Mouse (Mus musculus): ENCODE data around the gene Ptgs1. TPM values are rescaled to one million over a fixed set of nuclear protein-coding genes. Genes with fewer than 3 reads are reported as not detected.

The Ptgs1 gene
- polyA plus RNA-seq, 1 experiment = 24.7 TPM

GRCm38 (mm10) chr2:36214425-36214824, 15.8 kb upstream of the Ptgs1 start:
- Histone ChIP-seq H3K36me3 (ENCODE audit: control insufficient read depth, insufficient read depth, low read length) (no peaks in the 10 kb centered on the region), H3K27ac (ENCODE audit: insufficient read depth, low read depth, low read length) (no peak overlapping the region), H3K4me1 (ENCODE audit: control insufficient read depth, insufficient read depth, insufficient read length, low read length) (peaks cover 12% of the 10 kb centered on the region), H3K4me3 (ENCODE audit: low read depth, low read length) (no peak overlapping the region), H3K27me3 (ENCODE audit: control insufficient read depth, insufficient read depth, low read length) (peaks cover 13% of the 10 kb centered on the region)
- TF ChIP-seq CTCF (IDR thresholded peaks at IDR 0.05; ENCODE audit: extremely low read depth, insufficient read length, insufficient replicate concordance, low read depth, low read length) = peak; percentile 47; the same call in 1 of the 2 replicates
- TF ChIP-seq POLR2A (IDR thresholded peaks at IDR 0.05; ENCODE audit: low read depth, low read length) = no peak
- 67% methylated on average over 5 of the region's 5 CpGs for WGBS

GRCm38 (mm10) chr2:36215203-36215739, 15.0 kb upstream of the Ptgs1 start:
- Histone ChIP-seq H3K4me1 (ENCODE audit: control insufficient read depth, insufficient read depth, insufficient read length, low read length) (peaks cover 12% of the 10 kb centered on the region), H3K4me3 (ENCODE audit: low read depth, low read length) (no peak overlapping the region), H3K36me3 (ENCODE audit: control insufficient read depth, insufficient read depth, low read length) (no peaks in the 10 kb centered on the region), H3K27ac (ENCODE audit: insufficient read depth, low read depth, low read length) (no peak overlapping the region), H3K27me3 (ENCODE audit: control insufficient read depth, insufficient read depth, low read length) (peaks cover 11% of the 10 kb centered on the region)
- WGBS = 91% methylated on average over 5 of the region's 5 CpGs
- TF ChIP-seq POLR2A (IDR thresholded peaks at IDR 0.05; ENCODE audit: low read depth, low read length) (no peak), CTCF (IDR thresholded peaks at IDR 0.05; ENCODE audit: extremely low read depth, insufficient read length, insufficient replicate concordance, low read depth, low read length) (no peak)

GRCm38 (mm10) chr2:36216546-36216945, 13.7 kb upstream of the Ptgs1 start:
- TF ChIP-seq CTCF (IDR thresholded peaks at IDR 0.05; ENCODE audit: extremely low read depth, insufficient read length, insufficient replicate concordance, low read depth, low read length) (no peak), POLR2A (IDR thresholded peaks at IDR 0.05; ENCODE audit: low read depth, low read length) (no peak)
- Histone ChIP-seq H3K27ac (ENCODE audit: insufficient read depth, low read depth, low read length) (no peak overlapping the region), H3K4me1 (ENCODE audit: control insufficient read depth, insufficient read depth, insufficient read length, low read length) (peaks cover 12% of the 10 kb centered on the region), H3K27me3 (ENCODE audit: control insufficient read depth, insufficient read depth, low read length) (no peaks in the 10 kb centered on the region), H3K4me3 (ENCODE audit: low read depth, low read length) (no peak overlapping the region), H3K36me3 (ENCODE audit: control insufficient read depth, insufficient read depth, low read length) (no peaks in the 10 kb centered on the region)

- no peaks in the 10 kb centered on the region for H3K36me3 ChIP-seq (ENCODE audit: control insufficient read depth, insufficient read depth, low read length)
- no peak overlapping the region for H3K27ac ChIP-seq (ENCODE audit: insufficient read depth, low read depth, low read length)
- WGBS = 27% methylated on average over 4 of the region's 4 CpGs
- no peaks in the 10 kb centered on the region for H3K27me3 ChIP-seq (ENCODE audit: control insufficient read depth, insufficient read depth, low read length)
- H3K4me1 ChIP-seq (ENCODE audit: control insufficient read depth, insufficient read depth, insufficient read length, low read length) = peaks cover 12% of the 10 kb centered on the region
- TF ChIP-seq POLR2A (IDR thresholded peaks at IDR 0.05; ENCODE audit: low read depth, low read length) = no peak
- TF ChIP-seq CTCF (IDR thresholded peaks at IDR 0.05; ENCODE audit: extremely low read depth, insufficient read length, insufficient replicate concordance, low read depth, low read length) = no peak
- H3K4me3 ChIP-seq (ENCODE audit: low read depth, low read length) = no peak overlapping the region
These were observed 13.2 kb upstream of the Ptgs1 start for GRCm38 (mm10) chr2:36216953-36217573.

- H3K27ac ChIP-seq (ENCODE audit: insufficient read depth, low read depth, low read length) = no peak overlapping the region
- H3K4me1 ChIP-seq (ENCODE audit: control insufficient read depth, insufficient read depth, insufficient read length, low read length) = peaks cover 12% of the 10 kb centered on the region
- no peaks in the 10 kb centered on the region for H3K36me3 ChIP-seq (ENCODE audit: control insufficient read depth, insufficient read depth, low read length)
- no peaks in the 10 kb centered on the region for H3K27me3 ChIP-seq (ENCODE audit: control insufficient read depth, insufficient read depth, low read length)
- TF ChIP-seq POLR2A (IDR thresholded peaks at IDR 0.05; ENCODE audit: low read depth, low read length) (no peak), CTCF (IDR thresholded peaks at IDR 0.05; ENCODE audit: extremely low read depth, insufficient read length, insufficient replicate concordance, low read depth, low read length) (no peak)
- H3K4me3 ChIP-seq (ENCODE audit: low read depth, low read length) = no peak overlapping the region
- WGBS = 48% methylated on average over 5 of the region's 5 CpGs
These were observed 12.5 kb upstream of the Ptgs1 start for GRCm38 (mm10) chr2:36217692-36218233.

- H3K4me3 ChIP-seq (ENCODE audit: low read depth, low read length) = no peak overlapping the region
- peaks cover 9% of the 10 kb centered on the region for H3K4me1 ChIP-seq (ENCODE audit: control insufficient read depth, insufficient read depth, insufficient read length, low read length)
- 77% methylated on average over 8 of the region's 8 CpGs for WGBS
- H3K27me3 ChIP-seq (ENCODE audit: control insufficient read depth, insufficient read depth, low read length) = no peaks in the 10 kb centered on the region; the same call in 1 of the 2 replicates
- H3K36me3 ChIP-seq (ENCODE audit: control insufficient read depth, insufficient read depth, low read length) = no peaks in the 10 kb centered on the region
- H3K27ac ChIP-seq (ENCODE audit: insufficient read depth, low read depth, low read length) = no peak overlapping the region
- no peak for TF ChIP-seq POLR2A (IDR thresholded peaks at IDR 0.05; ENCODE audit: low read depth, low read length)
- TF ChIP-seq CTCF (IDR thresholded peaks at IDR 0.05; ENCODE audit: extremely low read depth, insufficient read length, insufficient replicate concordance, low read depth, low read length) = no peak
These were observed 10.1 kb upstream of the Ptgs1 start for GRCm38 (mm10) chr2:36220106-36220505.

- no peaks in the 10 kb centered on the region for H3K36me3 ChIP-seq (ENCODE audit: control insufficient read depth, insufficient read depth, low read length)
- H3K4me1 ChIP-seq (ENCODE audit: control insufficient read depth, insufficient read depth, insufficient read length, low read length) = peaks cover 9% of the 10 kb centered on the region
- TF ChIP-seq POLR2A (IDR thresholded peaks at IDR 0.05; ENCODE audit: low read depth, low read length) (no peak), CTCF (IDR thresholded peaks at IDR 0.05; ENCODE audit: extremely low read depth, insufficient read length, insufficient replicate concordance, low read depth, low read length) (no peak)
- 70% methylated on average over 4 of the region's 4 CpGs for WGBS
- no peaks in the 10 kb centered on the region; the same call in 1 of the 2 replicates for H3K27me3 ChIP-seq (ENCODE audit: control insufficient read depth, insufficient read depth, low read length)
- H3K27ac ChIP-seq (ENCODE audit: insufficient read depth, low read depth, low read length) = no peak overlapping the region
- no peak overlapping the region for H3K4me3 ChIP-seq (ENCODE audit: low read depth, low read length)
These were observed 9.3 kb upstream of the Ptgs1 start for GRCm38 (mm10) chr2:36220891-36221290.

Data from small intestine, adult 2 months (tissue).